Mouse (Mus musculus): Measurements from ENCODE around the gene Zfp341.

Zfp341 gene

DNA sequence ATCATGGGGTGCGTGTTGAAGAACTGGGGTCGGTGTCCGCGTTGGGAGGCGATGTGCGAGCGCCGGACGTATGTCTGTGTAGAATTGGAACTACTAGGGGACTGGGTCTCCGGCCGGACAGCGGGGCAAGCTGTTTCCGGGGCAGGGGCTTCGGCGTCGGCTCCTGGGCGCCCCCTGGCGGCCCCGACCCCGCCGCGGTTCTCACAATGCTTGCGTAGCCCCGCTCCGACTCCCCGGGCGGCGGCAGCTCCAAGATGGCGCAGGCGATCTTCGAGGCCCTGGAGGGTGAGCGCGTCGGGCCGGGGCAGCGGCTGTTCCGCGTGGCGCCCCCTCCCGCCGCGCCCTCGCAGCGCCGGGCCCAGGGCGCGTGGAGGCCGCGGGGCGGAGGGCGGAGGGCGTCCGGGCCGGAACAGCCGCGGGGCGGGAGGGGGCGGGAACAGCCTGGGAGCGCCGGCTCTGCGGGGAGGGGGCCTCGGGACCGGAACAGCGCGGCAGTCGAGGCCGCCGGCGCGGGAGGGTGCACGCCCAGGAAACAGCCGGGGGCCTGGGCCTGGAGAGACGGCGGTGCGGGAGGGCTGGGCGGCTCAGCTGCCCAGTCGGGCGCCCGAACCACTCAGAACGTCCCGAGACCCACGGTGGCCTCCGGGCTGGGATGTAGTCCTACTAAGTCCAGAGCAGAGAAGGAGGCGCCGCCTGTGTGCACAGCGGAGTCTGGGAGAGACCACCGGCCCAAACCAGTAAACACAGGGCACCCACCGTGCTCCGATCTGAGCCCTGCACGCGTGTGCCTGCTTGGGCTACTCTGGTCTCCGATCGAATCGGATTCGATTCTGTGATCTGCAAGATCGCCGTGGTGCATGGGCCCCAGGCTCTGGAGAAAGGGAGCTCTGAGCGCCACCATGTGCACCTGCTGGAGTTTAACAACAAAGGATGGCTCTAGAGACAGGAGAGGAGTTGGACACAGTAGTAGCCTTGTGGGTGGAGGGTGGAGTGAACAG is at the start of gene Zfp341, which contains the start of gene 4930519P11Rik:
Gene Zfp341 (plus strand): TSS at position 180 of the 998 bp plus-strand sequence.
Gene 4930519P11Rik (minus strand): TSS at position 320 of the 998 bp plus-strand sequence.
- peak; percentile 89 for DNase-seq (ENCODE audit: low spot score)

DNA sequence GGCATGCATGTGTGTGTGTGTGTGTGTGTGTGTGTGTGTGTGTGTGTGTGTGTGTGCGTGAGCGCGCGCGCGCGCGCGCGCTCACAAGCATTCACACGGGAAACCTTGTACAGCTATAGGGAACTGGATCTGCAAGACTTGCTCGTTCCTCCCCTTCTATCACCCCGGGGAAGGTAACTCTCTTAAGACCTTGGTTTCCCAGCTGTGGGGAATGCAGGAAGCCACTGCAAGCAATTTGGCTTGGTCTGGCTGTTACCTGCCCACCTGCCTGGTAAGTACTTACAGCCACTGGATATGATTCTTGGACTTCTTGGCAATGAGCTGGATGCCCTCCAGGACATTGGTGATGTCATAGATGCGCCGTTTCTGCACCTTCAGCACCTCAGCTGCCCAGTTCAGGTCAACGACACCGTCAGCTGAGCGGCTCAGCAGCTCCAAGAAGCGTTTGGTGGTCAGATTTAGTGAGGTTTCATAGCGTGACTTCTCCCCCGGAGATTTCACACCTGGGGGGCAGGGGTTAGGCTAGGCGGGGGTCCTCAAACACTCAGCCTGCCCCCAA is 49.4 kb upstream of the Zfp341 start:
- no peak for DNase-seq (ENCODE audit: low spot score)

DNA sequence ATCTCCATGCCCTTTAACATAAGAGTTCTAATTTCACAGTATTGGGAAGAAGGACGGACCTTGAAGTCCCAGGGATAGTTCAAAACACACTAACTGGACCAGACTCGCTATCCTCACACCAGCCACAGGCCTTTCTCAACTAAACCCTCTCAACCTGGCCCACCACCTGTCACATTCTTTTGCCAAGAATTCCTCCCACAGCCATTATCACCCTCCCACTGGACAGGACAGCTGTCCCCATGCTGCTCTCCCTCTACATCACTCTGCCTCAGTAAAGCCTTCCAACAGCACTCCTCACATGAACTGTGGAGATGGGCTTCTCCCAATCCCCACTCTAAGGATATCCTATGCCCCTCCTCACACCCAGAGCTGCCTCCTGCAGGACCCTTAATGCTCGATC is 47.5 kb upstream of the Zfp341 start:
- DNase-seq (ENCODE audit: low spot score): no peak

DNA sequence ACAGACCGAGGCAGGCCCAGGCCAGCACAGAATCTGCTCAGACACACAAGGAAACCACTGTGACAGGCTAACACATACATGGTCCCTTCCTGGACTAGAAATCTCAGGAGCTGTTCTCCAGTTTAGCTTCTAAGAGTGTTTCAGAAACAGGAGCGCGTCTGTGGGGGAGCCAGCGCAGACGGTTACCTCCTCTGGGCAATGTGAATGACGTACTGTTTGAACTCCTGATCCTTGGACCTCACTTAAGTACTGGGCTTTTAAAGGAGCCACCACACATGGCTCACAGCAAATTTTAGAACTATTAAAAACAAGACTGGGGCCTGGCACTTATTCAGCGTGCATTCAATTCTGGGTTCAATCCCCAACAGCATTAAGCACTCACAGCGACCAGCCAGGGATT is 46.5 kb upstream of the Zfp341 start:
- no peak for DNase-seq (ENCODE audit: low spot score)

DNA sequence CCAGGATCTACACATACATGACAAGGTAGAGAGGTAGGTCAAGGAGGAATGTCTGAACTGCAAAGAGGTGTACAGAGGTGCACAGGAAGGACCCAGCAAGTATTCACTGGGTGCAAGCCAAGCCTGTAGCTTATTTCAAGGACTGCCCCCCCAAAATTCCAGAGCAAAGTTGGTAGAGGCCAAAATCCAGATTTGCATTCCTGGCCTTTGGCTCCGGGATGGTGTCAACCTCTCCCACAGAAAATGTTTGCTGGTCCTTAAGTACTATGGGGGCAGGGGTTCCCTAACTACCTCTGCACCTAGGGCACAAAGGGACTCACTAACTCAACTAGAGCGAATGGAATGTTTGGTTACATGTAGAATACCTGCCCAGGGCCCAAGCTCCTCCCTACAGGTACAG is 45.3 kb upstream of the Zfp341 start:
- DNase-seq (ENCODE audit: low spot score): no peak

DNA sequence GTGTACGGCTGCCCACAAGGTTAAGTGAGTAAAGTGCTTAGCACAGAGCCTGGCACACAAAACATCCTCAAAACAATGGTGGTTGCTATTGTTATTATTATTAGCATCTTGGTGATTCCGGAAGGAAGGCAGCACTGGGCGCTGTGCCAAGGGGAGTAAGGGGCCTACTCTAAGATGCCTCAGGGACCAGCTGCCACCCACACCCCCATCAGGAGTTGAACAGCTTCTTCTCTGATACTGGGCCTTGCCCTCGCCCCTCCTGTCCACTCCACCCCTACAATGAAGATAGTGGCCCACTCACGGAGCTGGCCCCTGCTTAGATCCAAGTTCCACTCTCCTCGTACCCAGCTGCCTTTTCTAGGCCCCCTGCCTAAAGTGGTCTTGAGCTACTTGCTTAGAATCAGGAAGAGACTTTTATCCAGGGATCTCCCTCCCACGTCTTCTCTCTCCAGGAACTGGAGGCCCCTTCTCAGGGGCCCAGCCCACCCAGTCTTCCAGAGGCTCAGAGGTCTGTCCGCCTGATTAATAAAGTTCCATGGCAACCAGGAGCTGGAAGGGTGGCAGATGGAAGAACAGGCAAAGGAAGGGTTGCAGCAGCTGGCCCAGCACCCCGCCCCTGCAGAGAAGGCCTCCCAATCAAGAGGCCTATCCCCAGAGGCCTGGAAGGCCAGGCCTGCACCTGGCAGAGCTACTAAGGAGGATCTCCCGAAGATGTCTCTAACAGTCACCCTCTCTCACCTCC is 44.6 kb upstream of the Zfp341 start:
- peak; percentile 51 for DNase-seq (ENCODE audit: low spot score)

DNA sequence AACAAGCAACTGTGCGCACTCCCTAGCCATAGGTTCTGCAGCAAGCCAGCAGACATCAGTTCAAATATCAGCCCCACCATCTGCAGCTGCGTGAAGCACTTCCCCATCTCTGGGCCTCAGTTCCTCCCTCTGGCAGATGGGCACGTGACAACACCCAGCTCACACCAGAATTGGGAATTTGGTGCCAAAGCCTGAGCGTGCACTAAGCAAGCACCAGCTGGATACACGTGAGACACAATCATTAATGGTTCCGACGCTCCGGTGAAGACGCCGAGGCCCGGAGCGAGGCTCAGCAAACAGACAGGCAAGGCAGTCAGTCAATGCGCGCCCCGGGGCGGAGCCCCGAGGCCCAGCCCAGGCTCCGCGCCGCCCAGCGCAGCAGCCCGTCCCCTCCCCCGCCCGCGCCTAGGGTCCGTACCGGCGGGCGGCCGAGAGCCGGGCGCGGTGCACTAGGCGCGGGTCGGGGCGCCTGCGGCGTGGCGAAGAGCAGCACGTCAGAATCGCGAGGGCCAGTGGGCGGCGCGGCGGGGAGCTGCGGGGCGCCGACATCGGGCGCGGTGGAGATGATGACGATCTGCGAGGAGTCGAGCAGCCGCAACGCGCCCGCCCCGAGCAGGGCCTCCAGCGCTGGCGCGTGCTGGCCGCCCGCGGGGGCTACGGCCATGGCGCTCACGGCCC is 43.9 kb upstream of the Zfp341 start:
- peak; percentile 56 for DNase-seq (ENCODE audit: low spot score)

DNA sequence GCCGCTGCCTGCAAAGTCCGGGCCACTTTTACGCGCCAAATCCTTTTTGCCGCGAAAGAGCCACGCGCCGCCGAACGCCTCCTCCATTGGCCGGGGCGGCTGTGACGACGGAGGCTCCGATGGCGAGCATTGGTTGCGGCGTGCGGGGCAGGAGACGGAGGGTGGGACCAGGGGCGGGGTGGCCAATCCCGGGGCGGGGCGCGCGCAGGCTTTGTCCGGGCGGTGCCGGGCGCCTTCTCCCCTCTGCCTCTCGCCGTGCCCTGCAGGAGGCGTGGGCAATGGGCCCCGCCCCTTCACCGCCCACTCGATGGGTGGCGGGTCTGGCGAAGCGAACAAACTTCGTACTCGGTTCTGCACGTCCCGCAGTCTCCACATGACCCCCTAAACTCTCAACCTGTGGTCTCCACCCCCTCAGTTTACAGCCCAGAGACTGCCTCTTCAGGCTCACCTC is 43.2 kb upstream of the Zfp341 start, which contains the start of gene E2f1:
Gene E2f1 (minus strand): TSS at position 57 of the 451 bp plus-strand sequence.
- DNase-seq (ENCODE audit: low spot score): peak; percentile 98

DNA sequence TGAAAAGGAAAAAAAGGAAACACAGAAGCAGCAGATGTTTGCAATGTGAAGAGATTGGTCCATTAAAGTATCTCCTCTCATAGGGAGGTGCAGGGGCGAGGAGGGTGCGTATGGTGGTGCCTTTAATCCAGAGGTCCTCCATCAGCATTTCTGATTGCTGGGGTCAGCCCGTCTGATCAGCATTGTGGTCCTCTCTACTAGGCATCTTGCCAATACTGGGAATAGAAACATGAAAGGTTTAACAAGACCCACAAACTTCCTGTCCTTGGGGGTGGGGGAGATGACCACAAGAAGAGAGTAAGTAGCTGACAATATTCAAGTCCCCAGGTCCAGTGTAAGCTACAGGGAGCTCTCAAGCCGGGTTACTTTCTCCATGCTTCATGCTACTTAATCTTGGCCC is 42.4 kb upstream of the Zfp341 start:
- no peak for DNase-seq (ENCODE audit: low spot score)

DNA sequence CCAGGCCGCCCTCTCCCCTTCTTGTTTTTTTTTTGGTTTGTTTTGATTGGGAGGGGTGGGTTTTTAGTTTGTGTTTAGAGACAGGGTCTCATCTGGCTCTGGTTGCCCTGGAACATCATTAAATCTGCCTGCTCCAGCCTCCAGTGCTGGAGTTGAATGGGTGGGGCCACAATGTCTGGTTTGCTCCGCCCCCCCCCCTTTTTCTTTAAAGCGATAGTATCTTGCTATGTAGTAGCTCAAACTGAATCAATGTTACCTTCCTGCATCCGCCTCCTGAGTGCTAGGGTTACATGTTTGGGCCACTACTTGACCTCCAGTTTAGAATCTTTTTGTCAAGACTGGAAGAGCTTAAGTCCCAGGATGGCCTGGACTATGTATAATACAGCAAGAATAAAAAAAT is 41.8 kb upstream of the Zfp341 start:
- DNase-seq (ENCODE audit: low spot score): no peak

DNA sequence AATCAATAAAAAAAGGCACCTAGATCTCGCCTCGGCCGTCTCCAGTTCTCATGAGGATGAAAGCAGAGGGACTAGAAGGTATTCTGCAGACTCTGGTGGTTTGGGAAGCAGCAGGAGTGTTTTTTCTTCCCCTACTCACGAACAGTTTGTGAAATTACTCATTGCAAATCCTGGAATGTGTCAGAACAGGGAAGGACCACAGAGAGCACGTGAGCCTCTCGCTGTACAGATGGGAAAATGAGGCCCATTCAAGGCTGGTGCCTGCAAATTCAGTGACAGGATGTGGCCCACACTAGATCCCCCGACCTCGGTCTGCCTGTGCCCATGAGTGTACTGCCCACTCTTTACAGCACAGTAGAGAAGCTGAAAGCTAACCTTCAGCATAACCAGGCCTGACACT is 41.1 kb upstream of the Zfp341 start:
- DNase-seq (ENCODE audit: low spot score): no peak

DNA sequence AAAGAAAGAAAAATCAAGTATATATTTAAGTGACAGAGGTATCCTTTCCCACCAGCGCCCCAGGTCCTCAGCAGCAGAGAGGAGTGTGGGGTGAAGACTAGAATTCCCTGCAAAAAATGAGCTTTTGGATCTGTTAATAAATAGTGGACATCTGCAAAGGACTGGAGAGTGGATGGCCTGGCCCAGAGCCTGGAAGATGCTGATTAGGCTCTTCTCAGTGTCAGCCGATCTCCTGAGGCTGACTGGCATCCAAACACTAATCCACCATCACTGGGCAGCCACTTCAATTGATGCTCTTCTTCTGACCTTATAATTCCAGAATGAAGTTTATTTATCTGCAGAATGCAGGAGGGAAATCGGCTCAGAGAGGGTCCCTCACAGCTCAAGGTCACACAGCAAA is 40.1 kb upstream of the Zfp341 start:
- no peak for DNase-seq (ENCODE audit: low spot score)

DNA sequence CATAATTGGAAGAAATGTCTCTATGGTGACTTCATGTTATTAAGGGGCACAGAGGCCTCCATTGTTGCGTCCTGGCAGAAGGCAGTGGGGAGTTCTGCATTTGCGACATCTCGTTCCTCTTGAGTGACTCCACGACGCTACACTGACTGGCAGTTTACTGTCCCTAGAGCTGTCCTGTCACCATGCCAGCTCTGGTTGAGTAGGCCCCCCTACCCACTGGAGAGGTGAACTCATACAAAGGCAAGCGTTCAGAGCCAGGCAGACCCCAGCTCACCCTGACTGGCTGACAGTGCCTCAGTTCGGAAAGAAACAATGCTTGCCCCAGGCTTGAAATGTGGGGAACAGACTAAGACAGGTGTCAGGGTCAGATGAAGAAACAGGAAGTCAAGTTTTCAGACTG is 38.8 kb upstream of the Zfp341 start:
- no peak for DNase-seq (ENCODE audit: low spot score)

DNA sequence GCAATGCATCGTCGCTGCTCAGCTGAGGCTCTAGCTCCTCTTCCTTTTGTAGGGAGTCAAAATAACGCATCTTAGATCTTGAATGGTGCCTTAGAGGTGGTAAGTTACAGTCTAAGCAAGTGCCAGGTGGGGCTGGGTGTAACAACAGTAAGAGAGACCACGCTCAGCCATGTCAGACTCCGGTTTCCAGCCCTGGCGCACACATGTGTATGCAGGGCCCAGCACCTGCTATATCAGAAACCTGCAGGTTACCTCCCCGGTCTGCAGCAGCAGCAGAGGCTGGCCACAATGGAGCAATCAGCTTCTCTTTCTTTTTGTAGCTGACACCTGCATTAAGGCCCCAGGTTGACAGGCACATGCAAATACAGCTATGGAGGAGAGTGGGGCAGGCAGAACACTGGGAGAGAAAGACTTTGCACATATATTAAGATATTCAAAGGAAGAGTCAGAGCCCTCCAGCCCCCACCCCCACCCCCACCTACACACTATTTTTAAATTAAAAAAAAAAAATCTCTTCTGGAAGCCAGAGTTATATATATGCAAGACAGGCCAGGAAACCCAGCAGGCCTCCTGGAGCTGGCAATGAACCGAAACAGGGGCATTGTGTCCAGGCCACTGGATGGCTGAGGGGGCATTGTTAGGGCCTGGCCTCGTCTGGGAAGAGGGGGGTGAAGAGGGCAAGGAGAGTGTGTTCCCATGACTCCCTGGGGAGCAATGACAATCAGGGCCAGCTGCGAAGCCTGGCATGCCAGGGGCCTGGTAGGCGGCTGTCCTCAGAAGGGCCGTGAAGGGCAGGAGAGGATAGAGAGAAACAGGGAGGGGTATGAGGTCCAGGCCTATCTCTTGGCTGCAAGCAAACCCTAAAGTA is 36.0 kb upstream of the Zfp341 start:
- DNase-seq (ENCODE audit: low spot score): peak; percentile 71

DNA sequence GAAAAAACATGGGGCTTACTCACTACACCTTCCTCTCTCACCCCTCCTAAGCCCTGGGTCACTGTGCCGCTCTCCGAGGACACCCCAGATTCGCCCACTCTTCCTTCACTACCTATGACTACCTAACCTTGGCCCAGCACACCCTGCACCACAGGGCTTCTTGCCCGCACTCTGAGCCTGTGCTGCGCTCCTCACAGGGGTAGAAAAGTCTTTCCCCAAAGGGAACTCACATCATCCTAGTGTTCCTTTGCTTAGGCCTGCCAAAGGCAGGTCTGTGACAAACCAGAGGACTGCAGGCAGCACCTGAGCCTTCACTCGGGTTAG is 35.4 kb upstream of the Zfp341 start:
- DNase-seq (ENCODE audit: low spot score): no peak

DNA sequence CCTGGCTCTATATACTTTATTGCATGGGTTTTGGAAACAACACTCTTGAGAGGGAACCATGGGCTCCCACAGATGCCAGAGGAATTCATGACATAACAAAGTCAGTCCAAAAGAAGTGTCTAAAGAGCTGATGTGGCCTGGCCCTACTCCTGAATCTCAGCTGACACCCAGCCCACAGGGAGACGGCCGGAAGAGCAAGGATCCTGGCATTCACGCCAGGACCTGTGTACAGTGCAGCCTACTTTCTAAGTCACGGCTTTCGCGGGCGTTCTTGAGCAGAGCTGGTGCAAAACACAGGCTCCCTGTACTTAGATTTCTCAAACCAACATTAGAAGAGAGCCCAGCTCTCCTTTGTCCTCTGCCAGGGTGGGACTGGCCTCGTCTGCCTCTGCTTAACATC is 32.5 kb upstream of the Zfp341 start:
- no peak for DNase-seq (ENCODE audit: low spot score)

DNA sequence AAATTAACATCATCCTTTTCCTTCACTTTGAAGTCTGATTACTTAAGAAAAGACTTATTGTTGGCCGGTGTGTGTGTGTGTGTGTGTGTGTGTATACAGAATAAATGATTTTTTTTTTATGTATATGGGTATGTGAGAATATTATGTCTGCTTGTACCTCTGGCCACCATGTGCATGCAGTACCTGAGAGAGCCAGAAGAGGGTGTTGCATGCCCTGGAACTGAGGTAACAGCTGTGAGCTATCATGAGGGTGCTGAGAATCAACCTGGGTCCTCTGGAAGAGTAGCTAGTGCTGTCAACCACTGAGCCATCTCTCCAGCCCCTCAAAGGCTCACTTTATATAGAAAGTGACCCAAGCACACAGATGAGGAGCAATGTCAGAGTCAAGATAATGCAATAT is 31.7 kb upstream of the Zfp341 start:
- no peak for DNase-seq (ENCODE audit: low spot score)

DNA sequence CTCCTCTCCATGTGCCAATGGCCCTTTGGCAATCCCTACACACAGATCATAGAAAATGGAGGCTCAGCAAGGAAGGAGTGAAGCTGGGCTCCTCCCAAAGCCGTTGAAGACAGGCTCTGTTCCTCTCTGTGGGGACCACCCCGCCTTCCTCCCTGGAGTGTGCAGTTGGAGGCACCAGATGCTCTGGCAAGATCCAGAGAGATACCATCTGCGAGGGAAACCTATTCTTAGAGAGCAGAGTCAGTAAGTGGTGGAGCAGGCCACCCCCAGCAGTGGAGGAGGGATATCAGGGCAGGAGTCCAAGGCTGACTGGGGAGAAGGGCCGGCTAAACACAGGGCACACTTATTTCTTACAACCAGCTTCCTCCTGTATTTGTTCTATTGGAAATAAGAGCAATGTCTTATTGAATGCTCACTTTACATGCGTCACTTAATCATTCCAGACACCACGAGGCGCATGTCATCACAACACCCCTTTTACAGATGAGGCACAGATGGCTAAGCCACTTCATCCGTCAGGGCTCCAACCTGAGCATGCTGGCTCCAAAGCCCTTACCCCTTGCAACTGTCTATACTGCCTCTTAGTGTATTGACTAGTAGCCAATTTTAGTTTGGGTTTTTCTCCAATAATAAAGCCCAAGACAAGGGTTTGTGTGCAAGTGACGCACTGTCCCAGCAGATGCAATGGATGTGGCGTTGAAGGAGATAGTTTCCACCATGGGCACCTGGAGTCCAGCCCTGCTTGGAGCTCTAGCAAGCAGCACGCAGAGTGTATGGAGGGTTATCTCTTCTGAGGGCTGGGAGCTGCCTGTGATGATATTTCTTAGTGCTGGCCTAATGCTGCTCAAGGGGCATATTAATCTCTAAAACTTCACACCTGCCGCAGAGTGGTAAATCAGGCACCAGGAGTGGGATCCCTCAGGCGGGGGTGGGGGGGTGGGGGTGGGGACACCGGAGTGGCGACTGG is 28.9 kb upstream of the Zfp341 start:
- no peak for DNase-seq (ENCODE audit: low spot score)

DNA sequence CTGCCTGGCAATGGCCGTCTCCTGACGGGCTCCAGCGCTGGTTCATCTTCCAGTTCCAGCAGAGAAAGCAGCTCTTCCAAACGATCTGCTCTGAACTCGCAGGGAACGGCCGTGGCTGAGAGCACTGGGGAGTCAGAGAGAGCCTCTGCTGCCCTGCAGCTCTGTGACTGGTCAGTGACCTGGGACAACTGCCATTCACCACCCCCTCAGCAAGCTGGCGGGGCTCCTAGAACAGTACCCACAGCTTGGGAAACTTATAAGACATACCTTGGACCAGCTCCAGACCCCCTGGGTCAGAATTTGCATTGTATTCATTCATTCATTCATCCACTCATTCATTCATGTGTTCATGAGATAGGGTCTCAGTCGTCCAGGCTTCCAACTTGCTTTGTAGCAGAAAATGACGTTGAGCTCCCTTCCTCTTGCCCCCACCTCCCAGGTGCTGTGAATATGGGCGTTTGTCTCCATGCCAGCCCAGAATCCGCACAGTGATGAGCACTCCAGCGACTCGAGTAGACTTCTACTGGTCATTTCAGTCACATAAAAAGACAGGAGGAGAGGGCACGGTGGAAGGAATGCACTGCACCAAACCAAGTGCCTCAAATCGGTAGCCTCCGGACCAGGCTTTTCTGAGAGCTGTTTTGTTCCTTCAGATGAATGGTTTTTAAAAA is 28.0 kb upstream of the Zfp341 start:
- no peak for DNase-seq (ENCODE audit: low spot score)

Data from embryo, embryonic 10 days (tissue).